Mouse (Mus musculus) neural tube, embryonic 11.5 days (tissue): ENCODE measurements around the gene Dnah17. TPM values are rescaled to one million over a fixed set of nuclear protein-coding genes. Genes with fewer than 3 reads are reported as not detected.

Source experiments
- ATAC-seq: fragments of 200-750 bp; cut with Nextera tagmentation; 2 replicates; pipeline ENCODE4 v1.8.0; 2017; ENCODE audit warnings: moderate number of reproducible peaks, mild to moderate bottlenecking, moderate TSS enrichment, moderate library complexity; ENCODE audit not compliant: insufficient read depth, low FRiP score, low TSS enrichment
- DNase-seq: peaks from one replicate; pipeline ENCODE4 v3.0.0-alpha.2; 2015; ENCODE audit warnings: low spot score
- H3K27ac ChIP-seq: fragments of 300-500 bp; sonication (generic); 2 replicates; pipeline ENCODE4 v1.5.1; 2014; ENCODE audit warnings: low read depth, mild to moderate bottlenecking, low read length
- H3K27me3 ChIP-seq: fragments of 300-500 bp; sonication (generic); 2 replicates; pipeline ENCODE4 v1.6.1; 2014; ENCODE audit warnings: mild to moderate bottlenecking, low read length, mixed read lengths; ENCODE audit not compliant: control insufficient read depth, insufficient read depth
- H3K36me3 ChIP-seq: fragments of 300-500 bp; sonication (generic); 2 replicates; pipeline ENCODE4 v1.6.1; 2014; ENCODE audit warnings: mild to moderate bottlenecking, low read length, moderate library complexity, mixed read lengths; ENCODE audit not compliant: control insufficient read depth, insufficient read depth
- H3K4me1 ChIP-seq: fragments of 300-500 bp; sonication (generic); 2 replicates; pipeline ENCODE4 v1.6.1; 2014; ENCODE audit warnings: low read length, mixed read lengths; ENCODE audit not compliant: control insufficient read depth, insufficient read depth
- H3K4me2 ChIP-seq: fragments of 300-500 bp; sonication (generic); 2 replicates; pipeline ENCODE4 v1.6.1; 2014; ENCODE audit warnings: low read depth, mild to moderate bottlenecking, moderate library complexity
- H3K4me3 ChIP-seq: fragments of 300-500 bp; sonication (generic); 2 replicates; pipeline ENCODE4 v1.5.1; 2014; ENCODE audit warnings: low read depth, low read length
- H3K9ac ChIP-seq: fragments of 300-500 bp; sonication (generic); 2 replicates; pipeline ENCODE4 v1.6.1; 2014; ENCODE audit warnings: mild to moderate bottlenecking, low read length
- H3K9me3 ChIP-seq: fragments of 300-500 bp; sonication (generic); 2 replicates; pipeline ENCODE4 v1.6.1; 2016; ENCODE audit warnings: low read length; ENCODE audit not compliant: control insufficient read depth
- WGBS: fragments of 180-500 bp; shearing (Covaris S2); extraction: QIAGEN DNeasy Blood & Tissue Kit; methylation state at CpG from one replicate; pipeline ENCODE4 v1.1.7; 2014; 5-methylcytosine and 5-hydroxymethylcytosine counted together
- polyA plus RNA-seq: library from polyadenylated mRNA; unstranded; fragments of >200 nt; fragmentation: Nextera tagmentation; extraction: Ambion mirVana; gene quantifications from 2 replicates; pipeline ENCODE4 v1.2.1, GENCODE M21; 2014

Gene Dnah17
- polyA plus RNA-seq, 1 experiment from 2014 or later = 0.13 TPM

DNA sequence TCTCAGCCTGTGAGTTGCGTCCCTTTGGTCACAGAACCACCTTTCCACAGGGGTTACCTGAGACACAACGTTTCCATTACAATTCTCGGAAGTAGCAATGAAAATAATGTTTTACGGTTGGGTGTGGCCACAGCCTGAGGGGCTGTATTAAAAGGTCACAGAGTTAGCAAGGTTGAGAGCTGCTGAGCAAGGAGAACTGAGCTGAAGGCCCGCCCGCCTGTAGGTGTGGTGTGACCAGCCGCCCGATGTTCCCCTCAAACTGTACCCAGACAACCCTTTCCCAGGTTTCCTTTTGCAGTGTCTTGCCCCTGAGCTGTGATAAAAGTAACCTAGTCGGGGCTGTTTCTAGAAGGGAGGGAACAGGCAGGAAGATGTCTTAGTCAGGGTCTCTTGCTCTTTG lies 95.4 kb downstream of the Dnah17 start:
- no peak for DNase-seq
- no peak for ATAC-seq
- no peaks in the 10 kb centered on the region for H3K4me1 ChIP-seq
- no peak overlapping the region for H3K4me2 ChIP-seq
- H3K4me3 ChIP-seq = no peak overlapping the region
- H3K9ac ChIP-seq = no peak overlapping the region
- H3K27me3 ChIP-seq = no peaks in the 10 kb centered on the region
- WGBS = 82% methylated on average over 9 of the region's 9 CpGs
- no peak overlapping the region for H3K27ac ChIP-seq
- no peaks in the 10 kb centered on the region for H3K36me3 ChIP-seq
- H3K9me3 ChIP-seq = no peaks in the 10 kb centered on the region

DNA sequence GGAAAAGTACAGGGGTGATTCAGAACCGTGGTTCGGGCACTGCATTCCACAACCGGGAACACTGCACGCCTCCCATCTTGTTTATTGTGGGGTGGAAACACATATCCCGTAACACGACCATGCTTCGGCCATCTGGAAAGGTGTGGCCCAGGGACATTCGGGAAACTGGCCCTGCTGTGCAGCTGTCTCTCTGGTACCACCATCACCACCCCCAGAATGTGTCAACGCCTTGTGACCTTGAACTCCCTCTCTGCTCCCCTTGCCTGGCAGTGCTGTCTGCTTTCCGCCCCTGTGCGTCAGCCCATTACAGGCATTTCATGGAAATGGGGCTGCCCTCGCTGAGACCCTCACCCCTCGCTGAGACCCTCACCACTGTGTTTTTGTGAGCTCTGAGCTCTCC lies 96.0 kb downstream of the Dnah17 start:
- Histone ChIP-seq H3K9me3 (no peaks in the 10 kb centered on the region), H3K4me1 (no peaks in the 10 kb centered on the region), H3K27ac (no peak overlapping the region), H3K9ac (no peak overlapping the region), H3K36me3 (no peaks in the 10 kb centered on the region), H3K27me3 (no peaks in the 10 kb centered on the region), H3K4me2 (no peak overlapping the region), H3K4me3 (no peak overlapping the region)
- DNase-seq (no peak), ATAC-seq (no peak)
- WGBS = 84% methylated on average over 13 of the region's 13 CpGs

DNA sequence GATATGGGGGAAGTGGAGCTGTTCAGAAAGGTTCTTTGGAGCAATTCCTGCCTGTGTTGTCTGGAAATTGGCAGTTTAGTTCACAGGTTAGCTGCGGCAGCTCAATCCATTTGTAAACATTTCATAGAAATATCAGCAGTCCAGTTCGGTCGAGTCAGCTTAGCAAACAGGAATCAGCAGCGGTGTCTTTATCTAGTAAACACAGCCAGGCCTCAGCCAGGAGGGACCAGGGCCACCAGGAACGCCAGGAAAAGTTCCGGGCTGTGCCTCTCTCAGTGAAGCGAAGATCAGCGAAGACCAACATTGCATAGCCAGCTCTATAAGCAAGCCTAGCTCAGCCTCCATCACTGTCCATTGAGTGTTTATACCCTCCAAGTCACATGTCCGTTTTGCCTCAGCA lies 99.3 kb downstream of the Dnah17 start:
- no peak for DNase-seq
- no peak for ATAC-seq
- Histone ChIP-seq H3K4me3 (no peak overlapping the region), H3K27ac (no peak overlapping the region), H3K4me1 (no peaks in the 10 kb centered on the region), H3K27me3 (no peaks in the 10 kb centered on the region), H3K4me2 (no peak overlapping the region), H3K9ac (no peak overlapping the region), H3K9me3 (no peaks in the 10 kb centered on the region), H3K36me3 (no peaks in the 10 kb centered on the region)
- 96% methylated on average over 9 of the region's 9 CpGs for WGBS

DNA sequence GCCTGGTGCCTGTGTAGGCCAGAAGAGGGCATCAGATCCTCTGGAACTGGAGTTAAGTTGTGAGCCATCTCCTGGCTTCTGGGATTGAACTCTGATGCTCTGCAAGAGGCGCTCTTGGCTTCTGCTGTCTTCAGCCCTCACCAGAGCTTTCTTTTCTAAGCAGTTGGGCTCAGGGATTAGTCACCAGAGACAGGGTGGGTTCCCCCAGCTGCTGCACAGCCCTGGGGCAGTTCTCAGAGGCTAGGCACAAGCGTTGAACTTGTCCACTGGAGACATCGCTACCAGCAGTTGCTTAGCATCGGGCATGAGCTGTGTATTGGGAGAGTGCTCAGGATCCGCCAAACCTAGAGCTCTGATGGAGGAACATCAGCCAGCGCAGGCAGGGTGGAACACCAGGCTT lies 101.3 kb downstream of the Dnah17 start:
- Histone ChIP-seq H3K9me3 (no peaks in the 10 kb centered on the region), H3K4me2 (no peak overlapping the region), H3K9ac (no peak overlapping the region), H3K27ac (no peak overlapping the region), H3K4me3 (no peak overlapping the region), H3K27me3 (no peaks in the 10 kb centered on the region), H3K4me1 (no peaks in the 10 kb centered on the region), H3K36me3 (0 out of 2 replicates have a peak, but pooled peaks cover 2% of the 10 kb centered on the region)
- no peak for ATAC-seq
- DNase-seq = no peak
- 94% methylated on average over 6 of the region's 6 CpGs for WGBS

DNA sequence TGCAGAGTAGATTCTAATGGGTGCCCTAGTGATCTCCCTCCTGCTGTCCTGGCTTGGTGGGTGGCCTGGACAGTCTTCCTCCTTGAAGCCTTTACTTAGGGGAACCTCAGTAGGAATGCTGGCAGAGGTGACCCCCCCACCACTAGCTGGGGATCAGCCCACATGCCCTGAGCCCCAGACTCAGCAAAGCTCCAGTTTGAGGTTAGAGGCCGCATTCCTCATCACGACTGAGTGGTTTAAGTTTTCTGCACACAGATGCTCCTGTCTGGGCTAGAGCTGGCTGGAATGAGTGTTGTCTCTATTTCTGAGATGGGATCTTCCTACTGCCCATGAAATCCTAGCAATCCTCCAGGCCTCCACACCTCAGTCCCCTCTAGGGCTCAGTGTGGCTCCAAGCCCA lies 106.3 kb downstream of the Dnah17 start:
- 75% methylated on average over 2 of the region's 2 CpGs for WGBS
- ATAC-seq (no peak), DNase-seq (no peak)
- Histone ChIP-seq H3K9me3 (no peaks in the 10 kb centered on the region), H3K9ac (no peak overlapping the region), H3K4me3 (no peak overlapping the region), H3K4me2 (no peak overlapping the region), H3K27ac (no peak overlapping the region), H3K4me1 (no peaks in the 10 kb centered on the region), H3K36me3 (peaks cover 11% of the 10 kb centered on the region), H3K27me3 (no peaks in the 10 kb centered on the region)

DNA sequence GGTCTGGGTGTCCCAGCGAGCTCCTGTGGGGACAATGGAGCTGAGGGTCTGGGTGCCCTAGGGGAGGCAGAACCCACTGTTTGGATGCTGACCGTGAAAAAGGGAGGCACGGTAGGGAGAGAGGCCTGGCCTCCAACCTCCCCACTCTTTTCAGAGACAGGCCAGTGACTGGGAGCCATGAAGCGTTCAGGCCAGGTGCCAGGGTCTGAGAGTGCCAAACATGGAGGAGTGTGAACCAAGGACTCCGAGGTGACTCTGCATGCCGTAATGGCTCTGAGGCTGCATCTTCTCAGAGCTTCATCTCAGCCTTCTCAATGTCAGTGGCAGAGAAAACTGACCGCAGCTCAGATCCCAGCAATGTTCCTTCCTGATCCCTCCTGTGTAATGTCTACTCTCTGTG lies 107.0 kb downstream of the Dnah17 start:
- Histone ChIP-seq H3K27ac (no peak overlapping the region), H3K36me3 (peaks cover 11% of the 10 kb centered on the region), H3K27me3 (no peaks in the 10 kb centered on the region), H3K9me3 (no peaks in the 10 kb centered on the region), H3K4me1 (no peaks in the 10 kb centered on the region), H3K4me2 (no peak overlapping the region), H3K4me3 (no peak overlapping the region), H3K9ac (no peak overlapping the region)
- DNase-seq (no peak), ATAC-seq (no peak)
- 95% methylated on average over 7 of the region's 7 CpGs for WGBS

DNA sequence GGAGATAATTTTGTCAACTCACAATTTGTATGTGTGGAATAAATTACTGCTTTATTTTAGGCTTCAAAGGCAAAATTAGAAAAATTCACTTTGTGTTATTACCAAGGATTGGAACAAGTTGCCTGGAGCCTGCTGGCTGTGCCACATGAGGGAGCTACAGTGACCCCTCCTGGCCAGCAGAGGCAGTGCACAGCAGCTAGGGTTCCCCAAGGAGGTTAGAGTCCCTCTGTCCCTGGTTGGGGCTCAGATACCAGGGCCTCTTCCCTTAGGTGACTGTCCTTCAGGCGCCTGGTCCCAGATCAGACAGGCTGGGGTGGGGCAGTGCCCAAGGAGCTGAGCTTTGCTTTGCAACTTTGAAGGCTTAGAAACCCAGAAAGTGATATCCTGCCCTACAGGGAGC lies 108.6 kb downstream of the Dnah17 start:
- ATAC-seq = no peak
- Histone ChIP-seq H3K4me2 (no peak overlapping the region), H3K27ac (no peak overlapping the region), H3K9me3 (no peaks in the 10 kb centered on the region), H3K36me3 (peaks cover 16% of the 10 kb centered on the region), H3K4me3 (no peak overlapping the region), H3K4me1 (no peaks in the 10 kb centered on the region), H3K9ac (no peak overlapping the region), H3K27me3 (no peaks in the 10 kb centered on the region)
- peak; percentile 73 for DNase-seq
- WGBS = 38% methylated on average over 1 of the region's 1 CpGs

DNA sequence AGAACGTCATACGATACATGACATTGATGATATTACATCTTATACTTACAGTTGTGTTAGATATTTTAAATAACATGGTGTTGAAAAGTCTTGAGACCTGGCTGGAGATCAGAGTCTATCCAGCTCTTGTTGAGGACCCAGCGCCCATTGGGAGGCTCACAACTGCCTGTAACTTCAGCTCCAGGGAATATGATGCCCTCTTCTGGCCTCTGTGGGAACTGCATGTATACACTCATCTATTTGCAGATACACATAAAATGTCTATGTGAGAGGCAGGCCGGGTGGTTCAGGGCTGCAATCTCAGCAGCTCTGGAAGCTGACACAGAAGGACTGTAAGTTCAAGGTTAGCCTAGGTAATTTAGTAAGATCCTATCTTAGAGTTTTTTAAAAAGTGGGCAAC lies 112.1 kb downstream of the Dnah17 start:
- 94% methylated on average over 4 of the region's 4 CpGs for WGBS

DNA sequence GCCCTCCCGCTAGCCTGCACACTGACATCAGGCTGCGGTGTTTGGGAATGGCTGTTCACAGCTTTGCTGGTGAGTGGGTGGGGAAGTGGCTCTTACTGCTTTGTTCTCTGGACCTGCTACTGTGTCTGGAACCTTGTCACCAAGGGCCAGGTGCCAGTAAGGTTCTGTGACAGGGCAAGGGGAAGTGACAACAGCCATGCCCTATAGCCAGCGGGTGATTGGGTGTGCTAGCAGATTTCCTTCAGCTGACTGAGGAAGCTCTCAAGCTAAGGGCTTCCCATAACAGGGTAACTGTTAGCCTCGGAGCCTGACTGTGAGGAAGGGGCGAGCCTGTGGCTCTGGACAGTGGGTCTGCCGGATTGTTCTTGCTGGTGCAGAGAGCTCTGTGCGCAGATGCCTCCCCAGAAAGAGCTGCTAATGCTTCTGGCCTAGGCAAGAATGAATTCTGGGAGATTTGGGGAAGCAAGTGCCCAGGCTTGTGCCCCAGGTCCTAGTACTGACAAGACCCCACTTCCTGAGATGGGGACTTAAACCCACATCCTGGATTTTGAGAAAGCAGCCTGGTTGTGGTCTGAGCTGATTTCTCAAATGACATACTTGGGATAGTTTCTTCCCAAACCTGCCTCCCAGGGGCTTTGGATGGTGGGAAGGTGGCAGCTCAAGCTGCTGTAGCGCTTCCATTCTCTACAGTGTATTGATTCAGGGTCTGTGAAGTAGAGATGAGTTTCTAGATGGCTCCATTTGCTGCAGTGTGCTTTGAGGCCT lies 114.9 kb downstream of the Dnah17 start:
- no peaks in the 10 kb centered on the region for H3K9me3 ChIP-seq
- H3K4me2 ChIP-seq = no peak overlapping the region
- no peak overlapping the region for H3K4me3 ChIP-seq
- no peaks in the 10 kb centered on the region for H3K4me1 ChIP-seq
- ATAC-seq (no peak), DNase-seq (no peak)
- no peaks in the 10 kb centered on the region for H3K27me3 ChIP-seq
- WGBS = 93% methylated on average over 8 of the region's 8 CpGs
- H3K36me3 ChIP-seq = peaks cover 8% of the 10 kb centered on the region
- no peak overlapping the region for H3K27ac ChIP-seq
- no peak overlapping the region for H3K9ac ChIP-seq

More for the DNA sequence above, 112.1 kb downstream of the Dnah17 start:
- H3K4me3 ChIP-seq = no peak overlapping the region
- H3K27me3 ChIP-seq = no peaks in the 10 kb centered on the region
- H3K9me3 ChIP-seq = no peaks in the 10 kb centered on the region
- H3K36me3 ChIP-seq = peaks cover 12% of the 10 kb centered on the region
- no peak overlapping the region for H3K27ac ChIP-seq
- ATAC-seq = no peak
- no peak overlapping the region for H3K9ac ChIP-seq
- no peak overlapping the region for H3K4me2 ChIP-seq
- H3K4me1 ChIP-seq = no peaks in the 10 kb centered on the region
- DNase-seq = no peak
